Mouse (Mus musculus): ENCODE data around the gene Dnajc11. TPM values are rescaled to one million over a fixed set of nuclear protein-coding genes. Genes with fewer than 3 reads are reported as not detected.
A peak's percentile ranks its signal among the peaks of the same experiment; 100 is the strongest.

Dnajc11 gene
- polyA plus RNA-seq, 1 experiment from 2014 or later: 72.0 TPM

- ATAC-seq (ENCODE audit: low FRiP score) (no peak), DNase-seq (ENCODE audit: low spot score) (peak; percentile 79)
- Histone ChIP-seq H3K4me3 (replicated peaks; ENCODE audit: low read length) (0 out of 2 replicates have a peak overlapping the region, but pooled peaks have one; percentile 6), H3K4me1 (replicated peaks; ENCODE audit: control insufficient read depth, insufficient read depth, low read length) (no peaks in the 10 kb centered on the region), H3K36me3 (replicated peaks; ENCODE audit: control insufficient read depth, insufficient read depth) (no peaks in the 10 kb centered on the region), H3K27me3 (ENCODE audit: control insufficient read depth, insufficient read depth, low read length) (no peaks in the 10 kb centered on the region), H3K27ac (no peak overlapping the region), H3K9me3 (ENCODE audit: control insufficient read depth, low read length) (no peaks in the 10 kb centered on the region), H3K4me2 (replicated peaks) (peak overlapping the region; percentile 44), H3K9ac (no peak overlapping the region)
- 27% methylated on average over 16 of the region's 16 CpGs for WGBS
Observed at GRCm38 (mm10) chr4:151919900-151920643, 13.4 kb upstream of the Dnajc11 start.

GRCm38 (mm10) chr4:151922124-151922523, 11.4 kb upstream of the Dnajc11 start:
- DNase-seq (ENCODE audit: low spot score) (no peak), ATAC-seq (ENCODE audit: low FRiP score) (no peak)
- 98% methylated on average over 3 of the region's 3 CpGs for WGBS
- Histone ChIP-seq H3K36me3 (replicated peaks; ENCODE audit: control insufficient read depth, insufficient read depth) (no peaks in the 10 kb centered on the region), H3K9ac (no peak overlapping the region), H3K27ac (no peak overlapping the region), H3K4me1 (replicated peaks; ENCODE audit: control insufficient read depth, insufficient read depth, low read length) (no peaks in the 10 kb centered on the region), H3K27me3 (ENCODE audit: control insufficient read depth, insufficient read depth, low read length) (no peaks in the 10 kb centered on the region), H3K4me2 (replicated peaks) (no peak overlapping the region), H3K9me3 (ENCODE audit: control insufficient read depth, low read length) (no peaks in the 10 kb centered on the region), H3K4me3 (replicated peaks; ENCODE audit: low read length) (no peak overlapping the region)

GRCm38 (mm10) chr4:151932576-151933504, 651 bp upstream of the Dnajc11 start:
- ATAC-seq (ENCODE audit: low FRiP score) (peak; percentile 79), DNase-seq (ENCODE audit: low spot score) (no peak)
- WGBS: 88% methylated on average over 13 of the region's 13 CpGs

GRCm38 (mm10) chr4:151934215-151934572, 703 bp downstream of the Dnajc11 start:
- H3K9me3 ChIP-seq (ENCODE audit: control insufficient read depth, low read length): no peaks in the 10 kb centered on the region
- no peak overlapping the region for H3K27ac ChIP-seq
- DNase-seq (ENCODE audit: low spot score) (no peak), ATAC-seq (ENCODE audit: low FRiP score) (no peak)
- no peaks in the 10 kb centered on the region for H3K36me3 ChIP-seq (replicated peaks; ENCODE audit: control insufficient read depth, insufficient read depth)
- 2% methylated on average over 23 of the region's 23 CpGs for WGBS
- H3K9ac ChIP-seq: peak overlapping the region; percentile 91
- peaks cover 16% of the 10 kb centered on the region for H3K4me1 ChIP-seq (replicated peaks; ENCODE audit: control insufficient read depth, insufficient read depth, low read length)
- peak overlapping the region; percentile 98 for H3K4me3 ChIP-seq (replicated peaks; ENCODE audit: low read length)
- H3K4me2 ChIP-seq (replicated peaks): peak overlapping the region; percentile 87
- H3K27me3 ChIP-seq (ENCODE audit: control insufficient read depth, insufficient read depth, low read length): no peaks in the 10 kb centered on the region

More at GRCm38 (mm10) chr4:151932576-151933504, 651 bp upstream of the Dnajc11 start:
- peaks cover 16% of the 10 kb centered on the region for H3K4me1 ChIP-seq (replicated peaks; ENCODE audit: control insufficient read depth, insufficient read depth, low read length)
- H3K4me3 ChIP-seq (replicated peaks; ENCODE audit: low read length): peak overlapping the region; percentile 98
- peak overlapping the region; percentile 33 for H3K4me2 ChIP-seq (replicated peaks)
- H3K27ac ChIP-seq: no peak overlapping the region
- no peak overlapping the region for H3K9ac ChIP-seq
- no peaks in the 10 kb centered on the region for H3K27me3 ChIP-seq (ENCODE audit: control insufficient read depth, insufficient read depth, low read length)
- no peaks in the 10 kb centered on the region for H3K9me3 ChIP-seq (ENCODE audit: control insufficient read depth, low read length)
- no peaks in the 10 kb centered on the region for H3K36me3 ChIP-seq (replicated peaks; ENCODE audit: control insufficient read depth, insufficient read depth)

GRCm38 (mm10) chr4:151937441-151937840, 4.0 kb downstream of the Dnajc11 start:
- peaks cover 16% of the 10 kb centered on the region for H3K4me1 ChIP-seq (replicated peaks; ENCODE audit: control insufficient read depth, insufficient read depth, low read length)
- no peak overlapping the region for H3K4me3 ChIP-seq (replicated peaks; ENCODE audit: low read length)
- no peaks in the 10 kb centered on the region for H3K36me3 ChIP-seq (replicated peaks; ENCODE audit: control insufficient read depth, insufficient read depth)
- no peaks in the 10 kb centered on the region for H3K9me3 ChIP-seq (ENCODE audit: control insufficient read depth, low read length)
- no peak for DNase-seq (ENCODE audit: low spot score)
- H3K27me3 ChIP-seq (ENCODE audit: control insufficient read depth, insufficient read depth, low read length): no peaks in the 10 kb centered on the region
- ATAC-seq (ENCODE audit: low FRiP score): no peak
- H3K4me2 ChIP-seq (replicated peaks): no peak overlapping the region
- H3K9ac ChIP-seq: no peak overlapping the region
- H3K27ac ChIP-seq: no peak overlapping the region
- WGBS: 91% methylated on average over 13 of the region's 13 CpGs

- no peak for ATAC-seq (ENCODE audit: low FRiP score)
- H3K9ac ChIP-seq: no peak overlapping the region
Observed at GRCm38 (mm10) chr4:151938089-151938488, 4.6 kb downstream of the Dnajc11 start.

GRCm38 (mm10) chr4:151946211-151946610, 12.7 kb downstream of the Dnajc11 start:
- H3K27ac ChIP-seq: no peak overlapping the region
- no peaks in the 10 kb centered on the region for H3K27me3 ChIP-seq (ENCODE audit: control insufficient read depth, insufficient read depth, low read length)
- WGBS: 91% methylated on average over 11 of the region's 11 CpGs
- H3K36me3 ChIP-seq (replicated peaks; ENCODE audit: control insufficient read depth, insufficient read depth): peaks cover 7% of the 10 kb centered on the region; the same call in 1 of the 2 replicates
- H3K4me2 ChIP-seq (replicated peaks): no peak overlapping the region
- no peak for ATAC-seq (ENCODE audit: low FRiP score)
- no peaks in the 10 kb centered on the region for H3K9me3 ChIP-seq (ENCODE audit: control insufficient read depth, low read length)
- no peak overlapping the region for H3K4me3 ChIP-seq (replicated peaks; ENCODE audit: low read length)
- no peak for DNase-seq (ENCODE audit: low spot score)
- no peaks in the 10 kb centered on the region for H3K4me1 ChIP-seq (replicated peaks; ENCODE audit: control insufficient read depth, insufficient read depth, low read length)
- H3K9ac ChIP-seq: no peak overlapping the region

More at GRCm38 (mm10) chr4:151938089-151938488, 4.6 kb downstream of the Dnajc11 start:
- H3K36me3 ChIP-seq (replicated peaks; ENCODE audit: control insufficient read depth, insufficient read depth): no peaks in the 10 kb centered on the region
- DNase-seq (ENCODE audit: low spot score): no peak
- no peaks in the 10 kb centered on the region for H3K27me3 ChIP-seq (ENCODE audit: control insufficient read depth, insufficient read depth, low read length)
- 97% methylated on average over 3 of the region's 3 CpGs for WGBS
- H3K4me2 ChIP-seq (replicated peaks): no peak overlapping the region
- no peak overlapping the region for H3K4me3 ChIP-seq (replicated peaks; ENCODE audit: low read length)
- no peak overlapping the region for H3K27ac ChIP-seq
- H3K4me1 ChIP-seq (replicated peaks; ENCODE audit: control insufficient read depth, insufficient read depth, low read length): peaks cover 16% of the 10 kb centered on the region
- H3K9me3 ChIP-seq (ENCODE audit: control insufficient read depth, low read length): no peaks in the 10 kb centered on the region

- no peaks in the 10 kb centered on the region for H3K27me3 ChIP-seq (ENCODE audit: control insufficient read depth, insufficient read depth, low read length)
- no peak for DNase-seq (ENCODE audit: low spot score)
- no peak overlapping the region for H3K27ac ChIP-seq
- H3K4me1 ChIP-seq (replicated peaks; ENCODE audit: control insufficient read depth, insufficient read depth, low read length): no peaks in the 10 kb centered on the region
- H3K4me3 ChIP-seq (replicated peaks; ENCODE audit: low read length): no peak overlapping the region
- H3K36me3 ChIP-seq (replicated peaks; ENCODE audit: control insufficient read depth, insufficient read depth): peaks cover 26% of the 10 kb centered on the region
- no peak overlapping the region for H3K9ac ChIP-seq
- ATAC-seq (ENCODE audit: low FRiP score): no peak
- H3K4me2 ChIP-seq (replicated peaks): no peak overlapping the region
- no peaks in the 10 kb centered on the region for H3K9me3 ChIP-seq (ENCODE audit: control insufficient read depth, low read length)
- 93% methylated on average over 14 of the region's 14 CpGs for WGBS
Observed at GRCm38 (mm10) chr4:151948497-151949471, 15.3 kb downstream of the Dnajc11 start.

Measured in hindbrain, embryonic 14.5 days (tissue).